Mouse (Mus musculus) hindbrain, embryonic 13.5 days (tissue): ENCODE results near the gene Tcp11l2. TPM values are rescaled to one million over a fixed set of nuclear protein-coding genes. Genes with fewer than 3 reads are reported as not detected.

Experiments used
- ATAC-seq: fragments of 200-750 bp; cut with Nextera tagmentation; 2 replicates; pipeline ENCODE4 v1.8.0; 2017; ENCODE audit warnings: moderate TSS enrichment; ENCODE audit not compliant: low FRiP score
- H3K27ac ChIP-seq: fragments of 300-500 bp; sonication (generic); 2 replicates; pipeline ENCODE4 v1.5.1; 2015; ENCODE audit warnings: inconsistent platforms, mild to moderate bottlenecking, moderate library complexity
- H3K27me3 ChIP-seq: fragments of 300-500 bp; sonication (generic); 2 replicates; pipeline ENCODE4 v1.6.1; 2015; ENCODE audit warnings: mild to moderate bottlenecking, inconsistent platforms
- H3K36me3 ChIP-seq: fragments of 300-500 bp; sonication (generic); 2 replicates; pipeline ENCODE4 v1.6.1; 2015; ENCODE audit warnings: mild to moderate bottlenecking, inconsistent platforms
- H3K4me1 ChIP-seq: fragments of 300-500 bp; sonication (generic); replicated peaks from 2 replicates; pipeline ENCODE4 v1.6.1; 2015; ENCODE audit warnings: inconsistent platforms
- H3K4me2 ChIP-seq: fragments of 300-500 bp; sonication (generic); 2 replicates; pipeline ENCODE4 v1.6.1; 2015; ENCODE audit warnings: inconsistent platforms, mild to moderate bottlenecking, moderate library complexity
- H3K4me3 ChIP-seq: fragments of 300-500 bp; sonication (generic); 2 replicates; pipeline ENCODE4 v1.5.1; 2015; ENCODE audit warnings: mild to moderate bottlenecking, inconsistent platforms
- H3K9ac ChIP-seq: fragments of 300-500 bp; sonication (generic); 2 replicates; pipeline ENCODE4 v1.6.1; 2015; ENCODE audit warnings: mild to moderate bottlenecking, inconsistent platforms
- H3K9me3 ChIP-seq: fragments of 300-500 bp; sonication (generic); 2 replicates; pipeline ENCODE4 v1.6.1; 2016; ENCODE audit warnings: inconsistent platforms
- WGBS: fragments of 180-500 bp; shearing (Covaris S2); methylation state at CpG from one replicate; pipeline ENCODE4 v1.1.7; 2015; 5-methylcytosine and 5-hydroxymethylcytosine counted together
- polyA plus RNA-seq: library from polyadenylated mRNA; unstranded; fragments of >200 nt; fragmentation: Nextera tagmentation; extraction: Ambion mirVana; gene quantifications from 2 replicates; pipeline ENCODE4 v1.2.1, GENCODE M21; 2015

Tcp11l2 gene
- polyA plus RNA-seq, 1 experiment from 2014 or later: 25.5 TPM

- Histone ChIP-seq H3K27me3 (no peaks in the 10 kb centered on the region), H3K4me3 (no peak overlapping the region), H3K4me1 (no peaks in the 10 kb centered on the region), H3K9me3 (no peaks in the 10 kb centered on the region), H3K27ac (no peak overlapping the region), H3K9ac (no peak overlapping the region), H3K4me2 (no peak overlapping the region), H3K36me3 (no peaks in the 10 kb centered on the region)
- WGBS: 83% methylated on average over 11 of the region's 11 CpGs
- ATAC-seq: no peak
Measured at GRCm38 (mm10) chr10:84542802-84543658, 33.4 kb upstream of the Tcp11l2 start.

GRCm38 (mm10) chr10:84544841-84545610 lies 31.4 kb upstream of the Tcp11l2 start:
- WGBS: 77% methylated on average over 7 of the region's 7 CpGs
- Histone ChIP-seq H3K36me3 (no peaks in the 10 kb centered on the region), H3K9ac (no peak overlapping the region), H3K4me1 (no peaks in the 10 kb centered on the region), H3K9me3 (no peaks in the 10 kb centered on the region), H3K4me3 (no peak overlapping the region), H3K27ac (no peak overlapping the region), H3K27me3 (no peaks in the 10 kb centered on the region), H3K4me2 (no peak overlapping the region)
- no peak for ATAC-seq

GRCm38 (mm10) chr10:84549146-84549919 lies 27.1 kb upstream of the Tcp11l2 start:
- Histone ChIP-seq H3K36me3 (no peaks in the 10 kb centered on the region), H3K4me3 (no peak overlapping the region), H3K9me3 (no peaks in the 10 kb centered on the region), H3K9ac (no peak overlapping the region), H3K4me1 (no peaks in the 10 kb centered on the region), H3K4me2 (no peak overlapping the region), H3K27ac (no peak overlapping the region), H3K27me3 (no peaks in the 10 kb centered on the region)
- no peak for ATAC-seq
- 80% methylated on average over 17 of the region's 17 CpGs for WGBS

- no peaks in the 10 kb centered on the region for H3K9me3 ChIP-seq
- no peaks in the 10 kb centered on the region for H3K27me3 ChIP-seq
- no peak for ATAC-seq
- no peaks in the 10 kb centered on the region for H3K36me3 ChIP-seq
- H3K4me2 ChIP-seq: no peak overlapping the region
- no peak overlapping the region for H3K9ac ChIP-seq
- no peak overlapping the region for H3K27ac ChIP-seq
- no peaks in the 10 kb centered on the region for H3K4me1 ChIP-seq
- H3K4me3 ChIP-seq: no peak overlapping the region
- WGBS: 86% methylated on average over 10 of the region's 10 CpGs
Measured at GRCm38 (mm10) chr10:84549920-84550293, 26.5 kb upstream of the Tcp11l2 start.

GRCm38 (mm10) chr10:84551846-84552245 lies 24.6 kb upstream of the Tcp11l2 start:
- Histone ChIP-seq H3K4me1 (no peaks in the 10 kb centered on the region), H3K27me3 (no peaks in the 10 kb centered on the region), H3K4me2 (no peak overlapping the region), H3K36me3 (no peaks in the 10 kb centered on the region), H3K9me3 (no peaks in the 10 kb centered on the region), H3K27ac (no peak overlapping the region), H3K4me3 (no peak overlapping the region), H3K9ac (no peak overlapping the region)
- 90% methylated on average over 3 of the region's 3 CpGs for WGBS
- no peak for ATAC-seq

- no peaks in the 10 kb centered on the region for H3K27me3 ChIP-seq
- H3K4me3 ChIP-seq: no peak overlapping the region
- no peak overlapping the region for H3K9ac ChIP-seq
- H3K9me3 ChIP-seq: no peaks in the 10 kb centered on the region
- H3K27ac ChIP-seq: no peak overlapping the region
- H3K4me2 ChIP-seq: no peak overlapping the region
- H3K36me3 ChIP-seq: no peaks in the 10 kb centered on the region
- no peaks in the 10 kb centered on the region for H3K4me1 ChIP-seq
- no peak for ATAC-seq
- 95% methylated on average over 2 of the region's 2 CpGs for WGBS
Measured at GRCm38 (mm10) chr10:84552477-84552876, 23.9 kb upstream of the Tcp11l2 start.

GRCm38 (mm10) chr10:84554291-84555009 lies 22.0 kb upstream of the Tcp11l2 start:
- H3K4me1 ChIP-seq: no peaks in the 10 kb centered on the region
- H3K9ac ChIP-seq: no peak overlapping the region
- no peak overlapping the region for H3K4me2 ChIP-seq
- H3K27me3 ChIP-seq: no peaks in the 10 kb centered on the region
- peaks cover 9% of the 10 kb centered on the region for H3K9me3 ChIP-seq
- no peak overlapping the region for H3K27ac ChIP-seq
- WGBS: 31% methylated on average over 6 of the region's 6 CpGs
- no peaks in the 10 kb centered on the region for H3K36me3 ChIP-seq
- no peak for ATAC-seq
- H3K4me3 ChIP-seq: no peak overlapping the region

GRCm38 (mm10) chr10:84556120-84556519 lies 20.3 kb upstream of the Tcp11l2 start:
- WGBS: 75% methylated on average over 2 of the region's 2 CpGs
- H3K4me1 ChIP-seq: no peaks in the 10 kb centered on the region

GRCm38 (mm10) chr10:84558511-84558910 lies 17.9 kb upstream of the Tcp11l2 start:
- Histone ChIP-seq H3K4me2 (no peak overlapping the region), H3K27me3 (no peaks in the 10 kb centered on the region), H3K27ac (no peak overlapping the region), H3K4me1 (no peaks in the 10 kb centered on the region), H3K9me3 (peaks cover 9% of the 10 kb centered on the region), H3K9ac (no peak overlapping the region), H3K36me3 (no peaks in the 10 kb centered on the region), H3K4me3 (no peak overlapping the region)
- ATAC-seq: no peak
- WGBS: 94% methylated on average over 1 of the region's 1 CpGs

More at GRCm38 (mm10) chr10:84556120-84556519, 20.3 kb upstream of the Tcp11l2 start:
- no peaks in the 10 kb centered on the region for H3K27me3 ChIP-seq
- H3K36me3 ChIP-seq: no peaks in the 10 kb centered on the region
- no peak for ATAC-seq
- no peak overlapping the region for H3K4me3 ChIP-seq
- peaks cover 9% of the 10 kb centered on the region for H3K9me3 ChIP-seq
- H3K9ac ChIP-seq: no peak overlapping the region
- no peak overlapping the region for H3K27ac ChIP-seq
- no peak overlapping the region for H3K4me2 ChIP-seq

- H3K9ac ChIP-seq: no peak overlapping the region
- 94% methylated on average over 4 of the region's 4 CpGs for WGBS
- H3K4me2 ChIP-seq: no peak overlapping the region
- ATAC-seq: no peak
- no peaks in the 10 kb centered on the region for H3K27me3 ChIP-seq
- no peaks in the 10 kb centered on the region for H3K36me3 ChIP-seq
- H3K27ac ChIP-seq: no peak overlapping the region
- no peaks in the 10 kb centered on the region for H3K4me1 ChIP-seq
- H3K9me3 ChIP-seq: peaks cover 9% of the 10 kb centered on the region
- H3K4me3 ChIP-seq: no peak overlapping the region
Measured at GRCm38 (mm10) chr10:84559986-84560385, 16.4 kb upstream of the Tcp11l2 start.

- ATAC-seq: no peak
- Histone ChIP-seq H3K9ac (no peak overlapping the region), H3K4me3 (no peak overlapping the region), H3K36me3 (no peaks in the 10 kb centered on the region), H3K27me3 (no peaks in the 10 kb centered on the region), H3K4me1 (no peaks in the 10 kb centered on the region), H3K4me2 (no peak overlapping the region), H3K9me3 (peaks cover 9% of the 10 kb centered on the region), H3K27ac (no peak overlapping the region)
- 65% methylated on average over 5 of the region's 5 CpGs for WGBS
Measured at GRCm38 (mm10) chr10:84562121-84562520, 14.3 kb upstream of the Tcp11l2 start.
